Mouse (Mus musculus) heart, embryonic 13.5 days (tissue): Measurements from ENCODE around the gene 4930523C07Rik. TPM values are rescaled to one million over a fixed set of nuclear protein-coding genes. Genes with fewer than 3 reads are reported as not detected.

Experiments used
- ATAC-seq: fragments of 200-750 bp; cut with Nextera tagmentation; 2 replicates; pipeline ENCODE4 v1.8.0; 2017; ENCODE audit warnings: moderate TSS enrichment; ENCODE audit not compliant: insufficient number of reproducible peaks, low FRiP score, low TSS enrichment; ENCODE audit errors: extremely low read depth
- H3K27ac ChIP-seq: fragments of 300-500 bp; sonication (generic); replicated peaks from 2 replicates; pipeline ENCODE4 v1.5.1; 2015; ENCODE audit warnings: moderate library complexity, mild to moderate bottlenecking, inconsistent platforms
- H3K27me3 ChIP-seq: fragments of 300-500 bp; sonication (generic); replicated peaks from 2 replicates; pipeline ENCODE4 v1.6.1; 2015; ENCODE audit warnings: mild to moderate bottlenecking, inconsistent platforms
- H3K36me3 ChIP-seq: fragments of 300-500 bp; sonication (generic); 2 replicates; pipeline ENCODE4 v1.6.1; 2015; ENCODE audit warnings: mild to moderate bottlenecking, inconsistent platforms
- H3K4me1 ChIP-seq: fragments of 300-500 bp; sonication (generic); 2 replicates; pipeline ENCODE4 v1.6.1; 2015; ENCODE audit warnings: inconsistent platforms
- H3K4me2 ChIP-seq: fragments of 300-500 bp; sonication (generic); 2 replicates; pipeline ENCODE4 v1.6.1; 2015; ENCODE audit warnings: inconsistent platforms, mild to moderate bottlenecking, moderate library complexity
- H3K4me3 ChIP-seq: fragments of 300-500 bp; sonication (generic); 2 replicates; pipeline ENCODE4 v1.5.1; 2015; ENCODE audit warnings: moderate library complexity, mild to moderate bottlenecking, inconsistent platforms
- H3K9ac ChIP-seq: fragments of 300-500 bp; sonication (generic); 2 replicates; pipeline ENCODE4 v1.6.1; 2015; ENCODE audit warnings: inconsistent platforms, mild to moderate bottlenecking, moderate library complexity
- H3K9me3 ChIP-seq: fragments of 300-500 bp; sonication (generic); 2 replicates; pipeline ENCODE4 v1.6.1; 2016; ENCODE audit warnings: inconsistent platforms
- WGBS: fragments of 180-500 bp; shearing (Covaris S2); methylation state at CpG from one replicate; pipeline ENCODE4 v1.1.7; 2015; ENCODE audit warnings: mixed read lengths; 5-methylcytosine and 5-hydroxymethylcytosine counted together
- polyA plus RNA-seq: library from polyadenylated mRNA; unstranded; fragments of >200 nt; fragmentation: Nextera tagmentation; extraction: Ambion mirVana; gene quantifications from 2 replicates; pipeline ENCODE4 v1.2.1, GENCODE M21; 2015

Gene 4930523C07Rik
- polyA plus RNA-seq, 1 experiment from 2014 or later: 10.9 TPM

DNA sequence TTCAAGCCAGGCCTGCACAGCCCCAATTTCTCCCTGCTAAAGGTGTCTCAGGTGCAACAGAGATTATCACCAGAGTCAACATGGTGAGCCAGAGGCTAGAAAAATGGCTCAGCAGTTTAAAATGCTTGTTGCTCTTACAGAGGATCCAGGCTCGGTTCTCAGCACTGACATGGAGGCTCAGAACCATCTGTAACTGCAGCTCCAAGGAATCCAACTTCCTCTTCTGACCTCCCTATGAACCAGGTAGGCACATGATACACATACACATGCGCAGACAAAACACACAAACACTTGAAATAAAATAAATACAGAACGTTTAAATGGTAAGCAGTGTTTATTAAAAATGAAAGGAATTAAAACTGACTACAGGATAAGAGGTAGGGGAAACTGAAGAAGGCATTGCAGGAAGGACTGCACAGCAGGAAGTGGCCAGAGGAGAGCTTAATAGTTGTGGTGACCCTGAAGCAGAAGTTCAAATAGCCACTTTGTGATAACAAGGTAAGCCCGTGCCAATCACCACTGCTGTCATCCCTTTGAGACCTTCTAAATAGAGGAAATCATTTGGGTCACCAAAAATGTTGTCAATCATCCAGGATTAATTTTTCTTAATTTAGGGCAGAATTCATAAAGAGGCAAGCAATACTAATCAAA is 10.1 kb upstream of the 4930523C07Rik start:
- H3K4me1 ChIP-seq: peaks cover 12% of the 10 kb centered on the region
- no peaks in the 10 kb centered on the region for H3K36me3 ChIP-seq
- H3K4me2 ChIP-seq: no peak overlapping the region
- H3K9ac ChIP-seq: no peak overlapping the region
- H3K9me3 ChIP-seq: no peaks in the 10 kb centered on the region
- no peak overlapping the region for H3K27ac ChIP-seq
- no peak overlapping the region for H3K4me3 ChIP-seq
- H3K27me3 ChIP-seq: no peaks in the 10 kb centered on the region
- ATAC-seq: no peak
- WGBS: 67% methylated on average over 4 of the region's 4 CpGs

GRCm38 (mm10) chr1:160035561-160035960 is 8.6 kb upstream of the 4930523C07Rik start:
- no peak overlapping the region for H3K27ac ChIP-seq
- WGBS: 26% methylated on average over 3 of the region's 3 CpGs
- H3K4me2 ChIP-seq: no peak overlapping the region
- H3K36me3 ChIP-seq: no peaks in the 10 kb centered on the region
- no peak overlapping the region for H3K4me3 ChIP-seq
- H3K4me1 ChIP-seq: peaks cover 12% of the 10 kb centered on the region
- H3K27me3 ChIP-seq: no peaks in the 10 kb centered on the region
- no peak for ATAC-seq
- no peak overlapping the region for H3K9ac ChIP-seq
- no peaks in the 10 kb centered on the region for H3K9me3 ChIP-seq

DNA sequence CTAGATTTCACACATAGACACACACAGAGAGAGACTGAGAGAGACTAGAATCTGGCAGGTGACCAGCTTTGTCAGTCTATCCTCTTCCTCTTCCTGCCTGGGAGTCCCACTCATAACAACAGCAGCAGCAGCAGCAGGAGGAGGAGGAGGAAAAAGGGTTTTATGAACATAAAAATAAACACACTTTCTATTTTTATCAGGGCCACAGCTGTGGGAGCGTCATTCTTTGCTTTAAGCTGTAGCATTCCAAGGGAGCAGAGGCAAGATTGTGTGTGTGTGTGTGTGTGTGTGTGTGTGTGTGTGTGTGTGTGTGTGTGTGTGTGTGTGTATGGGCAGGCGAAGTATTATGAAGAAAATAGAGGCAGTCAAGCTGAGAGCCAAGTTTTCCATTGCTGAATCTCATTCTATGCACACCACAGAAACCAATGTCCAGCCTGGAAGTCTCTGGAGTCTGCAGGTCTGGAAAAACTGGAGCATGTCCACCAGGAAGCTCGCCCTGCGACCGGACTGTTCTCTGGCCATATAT is 7.1 kb upstream of the 4930523C07Rik start:
- Histone ChIP-seq H3K9me3 (no peaks in the 10 kb centered on the region), H3K9ac (no peak overlapping the region), H3K27me3 (no peaks in the 10 kb centered on the region), H3K36me3 (no peaks in the 10 kb centered on the region), H3K4me1 (peaks cover 12% of the 10 kb centered on the region), H3K4me2 (no peak overlapping the region), H3K4me3 (no peak overlapping the region), H3K27ac (peak overlapping the region; percentile 62)
- 50% methylated on average over 4 of the region's 5 CpGs for WGBS
- peak; percentile 25; the same call in 1 of the 2 replicates for ATAC-seq

GRCm38 (mm10) chr1:160039951-160040645 is 4.1 kb upstream of the 4930523C07Rik start:
- Histone ChIP-seq H3K27me3 (no peaks in the 10 kb centered on the region), H3K36me3 (no peaks in the 10 kb centered on the region), H3K9ac (no peak overlapping the region), H3K9me3 (no peaks in the 10 kb centered on the region), H3K4me1 (peaks cover 24% of the 10 kb centered on the region), H3K4me2 (no peak overlapping the region), H3K4me3 (no peak overlapping the region), H3K27ac (no peak overlapping the region)
- ATAC-seq: no peak
- WGBS: 76% methylated on average over 7 of the region's 7 CpGs

GRCm38 (mm10) chr1:160041264-160041775 is 2.9 kb upstream of the 4930523C07Rik start:
- Histone ChIP-seq H3K27me3 (no peaks in the 10 kb centered on the region), H3K36me3 (no peaks in the 10 kb centered on the region), H3K4me1 (peaks cover 36% of the 10 kb centered on the region), H3K4me2 (no peak overlapping the region), H3K9me3 (no peaks in the 10 kb centered on the region), H3K4me3 (no peak overlapping the region), H3K9ac (no peak overlapping the region), H3K27ac (no peak overlapping the region)
- 85% methylated on average over 7 of the region's 7 CpGs for WGBS
- no peak for ATAC-seq

DNA sequence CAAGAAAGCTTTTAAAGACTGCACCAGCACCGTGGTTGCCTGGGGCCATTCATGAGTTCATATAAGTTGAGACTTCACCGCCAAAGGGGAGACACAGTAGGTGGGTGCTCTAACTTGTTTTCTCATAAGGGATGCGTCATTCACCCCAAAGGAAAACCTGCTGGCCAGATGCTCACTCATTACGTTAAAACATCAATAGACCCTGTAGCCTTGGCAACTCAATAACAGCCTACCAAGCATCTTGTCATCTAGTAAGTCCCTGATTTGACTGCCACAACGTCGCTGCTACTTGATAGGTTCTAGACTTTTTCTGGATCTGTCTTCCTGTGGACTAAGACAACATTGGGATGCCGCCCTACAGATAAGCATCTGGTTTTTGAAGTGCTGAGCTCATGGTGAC is 1.8 kb upstream of the 4930523C07Rik start:
- H3K9me3 ChIP-seq: no peaks in the 10 kb centered on the region
- no peaks in the 10 kb centered on the region for H3K36me3 ChIP-seq
- H3K9ac ChIP-seq: no peak overlapping the region
- no peaks in the 10 kb centered on the region for H3K27me3 ChIP-seq
- ATAC-seq: no peak
- no peak overlapping the region for H3K4me2 ChIP-seq
- H3K4me1 ChIP-seq: peaks cover 39% of the 10 kb centered on the region
- 82% methylated on average over 7 of the region's 7 CpGs for WGBS
- H3K27ac ChIP-seq: no peak overlapping the region
- H3K4me3 ChIP-seq: no peak overlapping the region

GRCm38 (mm10) chr1:160043271-160043975 is 759 bp upstream of the 4930523C07Rik start:
- peak overlapping the region; percentile 68 for H3K4me3 ChIP-seq
- H3K27ac ChIP-seq: no peak overlapping the region
- no peaks in the 10 kb centered on the region for H3K36me3 ChIP-seq
- ATAC-seq: no peak
- H3K27me3 ChIP-seq: no peaks in the 10 kb centered on the region
- peaks cover 41% of the 10 kb centered on the region for H3K4me1 ChIP-seq
- H3K4me2 ChIP-seq: peak overlapping the region; percentile 83
- WGBS: 75% methylated on average over 13 of the region's 13 CpGs
- peak overlapping the region; percentile 83; the same call in 1 of the 2 replicates for H3K9ac ChIP-seq
- H3K9me3 ChIP-seq: no peaks in the 10 kb centered on the region

DNA sequence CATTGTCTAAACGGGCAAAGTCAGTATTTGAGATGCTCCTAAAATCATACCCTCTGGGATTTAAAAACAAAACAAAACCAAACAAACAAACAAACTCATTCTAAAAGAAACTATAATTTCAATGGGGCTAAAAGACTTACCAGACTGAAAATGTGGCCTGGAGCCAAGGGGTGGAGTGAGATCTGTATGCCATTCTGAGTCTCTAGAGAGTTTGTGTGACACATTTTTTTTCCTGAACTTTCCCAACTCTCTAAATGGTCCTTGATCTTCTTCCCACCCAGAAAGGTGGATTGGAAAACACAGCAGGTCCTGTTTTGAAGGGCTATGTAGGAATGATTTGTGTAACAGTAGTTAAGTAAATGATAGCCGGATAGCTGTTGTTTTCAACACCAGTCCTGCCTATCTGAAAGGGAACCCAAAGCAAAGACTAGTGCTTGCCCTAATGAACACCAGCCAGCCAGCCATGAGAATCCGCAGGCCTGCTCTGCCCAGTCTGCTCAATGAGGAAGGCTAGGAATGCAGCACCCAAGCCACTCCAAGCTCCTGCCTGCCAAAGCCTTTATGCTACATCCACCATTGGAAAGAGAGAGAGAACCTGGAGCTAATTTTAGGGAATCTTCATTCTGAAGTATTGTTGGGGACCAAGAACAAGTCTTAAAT is 1.0 kb downstream of the 4930523C07Rik start:
- peak overlapping the region; percentile 83 for H3K4me2 ChIP-seq
- H3K9ac ChIP-seq: peak overlapping the region; percentile 83
- no peaks in the 10 kb centered on the region for H3K36me3 ChIP-seq
- H3K27me3 ChIP-seq: no peaks in the 10 kb centered on the region
- H3K9me3 ChIP-seq: no peaks in the 10 kb centered on the region
- no peak for ATAC-seq
- H3K27ac ChIP-seq: peak overlapping the region; percentile 57
- H3K4me3 ChIP-seq: peak overlapping the region; percentile 68
- H3K4me1 ChIP-seq: peaks cover 59% of the 10 kb centered on the region
- 41% methylated on average over 3 of the region's 3 CpGs for WGBS

DNA sequence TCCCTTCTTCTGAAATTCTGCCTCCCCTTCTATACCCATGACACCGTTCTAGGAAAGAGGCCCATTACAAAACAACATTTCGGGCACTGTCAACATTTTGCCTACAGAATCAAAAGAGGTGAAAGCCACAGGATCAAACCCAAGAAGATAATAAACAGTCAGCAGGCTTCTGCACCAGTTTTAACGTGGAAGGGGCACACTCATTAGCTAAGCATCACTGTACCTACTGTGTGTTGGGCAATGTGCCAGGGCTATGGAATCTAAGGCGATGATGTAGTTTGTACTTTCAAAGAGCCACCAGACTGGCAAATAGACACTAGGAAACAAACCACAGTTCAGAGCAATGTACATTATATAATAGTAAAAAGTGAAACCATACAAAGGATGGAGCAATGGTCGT is 1.8 kb downstream of the 4930523C07Rik start:
- Histone ChIP-seq H3K9ac (no peak overlapping the region), H3K4me3 (no peak overlapping the region), H3K36me3 (no peaks in the 10 kb centered on the region), H3K4me2 (peak overlapping the region; percentile 83), H3K27ac (no peak overlapping the region), H3K27me3 (no peaks in the 10 kb centered on the region), H3K9me3 (no peaks in the 10 kb centered on the region), H3K4me1 (peaks cover 66% of the 10 kb centered on the region)
- 77% methylated on average over 5 of the region's 5 CpGs for WGBS
- ATAC-seq: no peak

DNA sequence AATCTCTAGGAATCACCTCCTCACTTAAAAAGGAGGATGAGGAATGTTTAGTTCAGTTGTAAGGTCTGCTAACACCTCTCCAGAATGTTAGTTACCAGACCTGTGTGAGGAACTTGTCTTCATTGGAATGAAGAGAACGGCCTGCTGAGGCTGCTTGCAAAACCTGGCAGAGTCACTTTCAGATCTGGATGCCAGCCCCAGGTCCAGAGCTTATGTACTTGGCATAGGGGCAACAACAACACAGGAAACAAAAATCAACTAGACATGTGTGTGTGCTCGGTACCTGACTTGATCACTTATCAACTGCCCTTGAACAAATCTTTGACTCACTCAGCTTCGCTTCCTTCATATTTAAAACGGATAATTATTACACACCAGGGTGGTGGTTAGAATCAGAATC is 2.6 kb downstream of the 4930523C07Rik start:
- H3K4me3 ChIP-seq: no peak overlapping the region
- WGBS: 84% methylated on average over 4 of the region's 4 CpGs
- H3K4me2 ChIP-seq: 0 out of 2 replicates have a peak overlapping the region, but pooled peaks have one; percentile 1
- H3K4me1 ChIP-seq: peaks cover 66% of the 10 kb centered on the region
- ATAC-seq: no peak
- no peak overlapping the region for H3K9ac ChIP-seq
- H3K9me3 ChIP-seq: no peaks in the 10 kb centered on the region
- no peaks in the 10 kb centered on the region for H3K36me3 ChIP-seq
- no peak overlapping the region for H3K27ac ChIP-seq
- H3K27me3 ChIP-seq: no peaks in the 10 kb centered on the region

DNA sequence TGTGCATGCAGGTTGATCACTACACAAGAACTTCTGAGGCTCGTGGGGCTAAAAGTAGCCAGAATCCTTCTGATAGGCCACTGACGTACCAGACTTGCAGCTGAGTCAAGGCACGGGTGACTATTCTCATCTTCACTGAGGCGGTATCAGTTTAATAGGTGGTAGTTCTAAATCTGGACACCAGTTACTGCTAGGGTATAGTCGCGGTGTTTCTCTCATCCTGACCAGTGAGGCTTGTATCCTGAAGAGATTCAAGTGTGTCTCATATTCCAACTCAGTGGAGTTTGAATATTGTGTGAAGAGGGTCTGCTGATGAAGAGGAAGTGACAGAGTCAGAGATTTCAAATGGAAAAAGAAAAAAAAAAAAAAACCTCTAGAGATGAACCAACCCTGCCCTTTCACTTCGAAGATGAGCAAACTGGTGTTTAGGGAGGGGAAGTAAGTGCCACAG is 3.3 kb downstream of the 4930523C07Rik start:
- Histone ChIP-seq H3K27me3 (no peaks in the 10 kb centered on the region), H3K4me3 (no peak overlapping the region), H3K9ac (no peak overlapping the region), H3K36me3 (no peaks in the 10 kb centered on the region), H3K4me2 (no peak overlapping the region), H3K4me1 (peaks cover 66% of the 10 kb centered on the region), H3K27ac (no peak overlapping the region), H3K9me3 (no peaks in the 10 kb centered on the region)
- no peak for ATAC-seq
- WGBS: 60% methylated on average over 7 of the region's 7 CpGs
